Mouse (Mus musculus) frontal cortex, postnatal 10 days (tissue): Measurements from ENCODE around the gene Rsph1.
"Not testable (repeated sequence)": the region's sequence is repeated elsewhere in the genome, so short reads cannot be mapped to it uniquely, and the experiment has no call there.

ENCODE experiments used
- DNase-seq, 2 experiments: peaks; one replicate each; pipeline ENCODE4 v3.0.0; 2022; ENCODE audit warnings: low spot score in 2 of 2, mixed read lengths in 1 of 2

The Rsph1 gene

GRCm38 (mm10) chr17:31277931-31278330 is 748 bp upstream of the Rsph1 start:
- no peak for DNase-seq

- peak in 1 of 2 experiments; percentile 49 for DNase-seq
Measured at GRCm38 (mm10) chr17:31276207-31276921, 819 bp downstream of the Rsph1 start.

DNA sequence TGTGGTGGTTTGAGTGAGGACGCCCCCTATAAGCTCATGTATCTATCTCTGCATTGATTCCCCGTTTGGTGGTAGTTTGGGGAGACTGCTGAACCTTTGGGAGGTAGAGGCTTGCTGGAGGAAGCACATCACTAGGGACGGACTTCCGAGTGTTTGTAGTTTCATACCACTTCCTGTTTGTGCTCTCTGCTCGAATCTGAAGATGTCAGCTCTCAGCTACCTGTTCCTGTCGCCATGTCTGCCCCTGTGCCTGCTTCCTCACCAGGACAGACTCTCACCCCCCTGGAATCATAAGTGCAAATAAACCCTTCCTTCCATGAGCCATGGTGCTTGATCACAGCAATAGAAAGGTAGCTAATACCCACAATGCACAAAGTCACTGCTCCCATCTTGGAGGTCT is 2.0 kb downstream of the Rsph1 start:
- no peak for DNase-seq

DNA sequence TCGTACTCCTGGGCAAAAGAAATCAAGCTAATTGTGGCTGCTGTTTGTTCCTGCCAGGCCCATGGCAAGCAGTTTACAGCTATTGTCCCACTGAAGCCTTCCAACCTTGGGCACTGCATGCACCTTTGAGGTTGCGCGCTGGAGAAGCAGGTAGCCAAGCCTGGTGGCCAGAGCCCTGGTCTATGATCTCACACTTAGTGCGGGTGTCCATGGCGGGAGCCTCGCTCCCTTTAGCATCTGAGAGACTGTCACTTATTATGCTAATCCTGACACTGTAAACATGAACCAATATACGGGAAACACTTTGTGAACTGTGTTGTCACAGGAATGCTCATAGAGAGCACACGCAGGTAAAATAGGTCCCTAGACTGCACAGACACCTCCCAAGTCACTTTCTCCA is 3.6 kb downstream of the Rsph1 start:
- DNase-seq: no peak

DNA sequence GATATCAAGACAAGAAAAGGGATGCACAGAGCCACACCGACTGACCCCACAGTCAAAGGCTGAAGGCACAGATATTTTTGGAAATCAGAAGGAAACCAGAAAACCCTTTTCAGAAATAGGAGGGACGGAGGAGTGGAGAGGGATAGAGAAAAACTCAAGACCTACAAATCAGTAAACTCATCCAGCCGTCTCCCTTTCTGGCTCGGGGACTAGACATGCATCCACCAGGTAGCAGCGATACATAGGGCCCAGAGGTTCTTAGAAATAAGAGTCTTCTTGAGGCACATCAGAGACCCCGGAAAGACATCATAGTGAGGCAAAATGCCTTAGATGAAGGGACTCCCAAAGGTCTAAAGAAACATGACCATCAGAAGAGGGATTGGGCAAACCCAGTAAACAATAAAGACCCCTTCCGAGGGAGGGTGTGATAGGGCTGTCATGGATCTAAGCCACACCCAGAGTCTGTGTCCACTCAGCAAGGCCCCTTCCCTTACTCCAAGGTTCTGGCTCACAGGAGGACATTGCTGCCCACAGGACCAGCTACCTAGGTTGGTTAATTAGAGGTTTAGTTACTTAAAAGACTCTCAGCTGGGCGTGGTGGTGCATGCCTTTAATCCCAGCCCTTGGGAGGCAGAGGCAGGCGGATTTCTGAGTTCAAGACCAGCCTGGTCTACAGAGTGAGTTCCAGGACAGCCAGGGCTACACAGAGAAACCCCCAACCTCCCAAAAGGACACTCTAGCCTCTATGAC is 4.6 kb downstream of the Rsph1 start:
- DNase-seq: no peak

GRCm38 (mm10) chr17:31271136-31271851 is 5.9 kb downstream of the Rsph1 start:
- DNase-seq: no peak

DNA sequence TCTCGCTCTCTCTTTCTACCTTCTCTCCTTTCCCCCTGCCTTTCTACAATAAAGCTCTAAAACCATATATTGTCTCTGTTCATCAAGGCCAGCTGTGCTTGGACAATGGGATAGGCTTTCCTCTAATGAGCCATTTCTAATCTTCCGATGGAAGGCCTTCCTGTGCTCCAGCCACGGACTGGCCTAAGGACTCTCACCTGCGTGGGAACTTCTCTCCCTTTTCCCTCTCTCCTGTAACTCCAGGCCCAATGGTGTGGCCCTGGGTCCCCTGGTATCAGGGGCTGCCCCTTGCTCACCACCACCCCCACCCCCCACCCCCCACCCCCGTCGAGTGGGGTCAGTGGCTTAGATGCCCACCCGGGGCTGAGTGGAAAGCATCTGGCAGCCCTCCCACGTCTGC is 6.4 kb downstream of the Rsph1 start:
- not testable (repeated sequence) for DNase-seq

- peak in 1 of 2 experiments; percentile 8 for DNase-seq
Measured at GRCm38 (mm10) chr17:31270246-31270645, 6.9 kb downstream of the Rsph1 start.

- peak in 1 of 2 experiments; percentile 3 for DNase-seq
Measured at GRCm38 (mm10) chr17:31269761-31270160, 7.4 kb downstream of the Rsph1 start.

- DNase-seq: peak in 1 of 2 experiments; percentile 5
Measured at GRCm38 (mm10) chr17:31268016-31268415, 9.2 kb downstream of the Rsph1 start.

DNA sequence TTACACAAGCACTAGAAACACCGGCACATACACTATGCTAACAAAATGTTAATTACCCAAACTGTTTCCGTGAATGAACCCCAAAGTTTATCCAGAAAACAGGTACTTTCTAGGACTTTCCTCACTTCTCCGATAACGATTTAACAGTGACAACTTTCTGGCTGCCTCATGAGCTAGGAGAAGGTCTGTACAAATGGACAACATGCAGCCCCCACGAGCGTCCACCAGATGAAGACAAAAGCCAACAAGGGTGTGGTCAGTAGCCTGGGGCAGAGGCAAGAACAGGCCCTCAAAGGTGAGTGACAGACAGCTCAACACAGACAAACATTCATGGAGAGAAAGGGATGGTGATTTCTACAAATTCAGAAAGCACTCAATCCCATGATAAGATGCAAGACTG is 9.6 kb downstream of the Rsph1 start:
- DNase-seq: peak in 1 of 2 experiments; percentile 4

DNA sequence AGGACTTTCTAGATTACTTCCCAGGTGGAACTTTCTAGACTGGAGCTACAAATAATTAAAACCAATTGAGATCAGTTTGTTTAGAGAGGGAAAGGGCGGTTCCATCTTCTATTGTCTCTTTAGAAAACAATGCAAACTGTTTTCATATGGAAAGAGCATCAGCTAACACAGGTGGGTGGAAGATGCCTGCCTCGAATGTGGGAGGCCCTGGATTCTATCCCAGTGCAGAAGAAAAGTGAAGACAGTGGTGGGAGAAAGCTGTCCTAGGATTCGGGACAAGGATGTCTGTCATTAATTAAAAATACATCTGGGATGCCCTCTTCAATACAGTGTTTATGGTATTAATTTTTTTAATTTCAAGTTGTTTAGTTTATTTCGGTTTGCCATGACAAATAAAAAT is 10.0 kb downstream of the Rsph1 start:
- peak in 1 of 2 experiments; percentile 4 for DNase-seq

DNA sequence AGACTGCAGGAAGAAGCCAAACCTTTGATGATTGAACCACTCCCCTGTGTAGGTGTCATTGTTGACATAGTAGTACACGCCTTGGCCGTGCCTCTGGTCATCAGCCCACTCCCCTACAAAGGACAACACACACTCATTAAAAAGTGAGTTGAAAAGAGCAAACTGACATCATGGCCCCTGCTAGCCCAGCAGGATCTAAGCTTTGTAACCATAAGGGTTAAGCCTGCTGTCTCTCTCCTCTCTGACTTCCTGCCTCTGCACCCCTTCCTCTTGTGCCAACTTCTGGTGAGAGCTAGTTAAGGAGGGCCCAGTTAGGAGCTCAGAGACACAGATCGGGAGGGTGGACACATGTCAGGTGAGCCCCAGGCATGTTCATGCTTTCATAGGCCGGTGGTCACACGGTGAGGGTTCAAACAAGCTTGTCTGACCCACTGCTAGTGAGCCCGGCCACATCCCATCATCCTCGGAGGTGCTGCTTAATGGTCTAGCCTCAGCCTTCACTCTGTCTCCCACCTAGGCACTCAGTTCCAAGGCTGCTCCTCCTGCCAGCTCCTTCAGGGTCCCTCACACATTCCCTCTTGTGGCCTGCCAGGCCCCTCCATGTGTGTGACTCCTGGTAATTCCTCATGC is 10.7 kb downstream of the Rsph1 start:
- no peak for DNase-seq

DNA sequence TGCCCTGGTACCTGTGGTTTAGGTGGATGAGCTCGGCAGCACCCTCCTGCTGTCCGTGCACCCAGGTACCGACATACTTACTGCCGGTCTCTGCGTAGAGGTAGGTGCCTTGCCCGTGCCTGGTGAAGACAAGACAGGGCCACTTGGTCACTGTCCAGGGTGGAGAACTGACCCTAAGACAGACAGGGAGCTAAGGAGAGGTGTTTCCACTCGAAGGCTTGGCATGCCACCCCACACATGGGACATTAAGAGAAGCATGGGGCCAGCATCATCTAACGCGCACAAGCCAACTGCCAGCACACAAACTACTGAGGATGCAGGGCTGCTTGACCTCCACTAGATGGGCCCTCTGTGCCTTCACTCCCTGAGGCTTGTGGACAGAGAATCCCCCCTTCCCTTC is 11.4 kb downstream of the Rsph1 start:
- no peak for DNase-seq

- DNase-seq: no peak
Measured at GRCm38 (mm10) chr17:31265171-31265572, 12.0 kb downstream of the Rsph1 start.

GRCm38 (mm10) chr17:31264372-31264771 is 12.8 kb downstream of the Rsph1 start:
- DNase-seq: no peak

DNA sequence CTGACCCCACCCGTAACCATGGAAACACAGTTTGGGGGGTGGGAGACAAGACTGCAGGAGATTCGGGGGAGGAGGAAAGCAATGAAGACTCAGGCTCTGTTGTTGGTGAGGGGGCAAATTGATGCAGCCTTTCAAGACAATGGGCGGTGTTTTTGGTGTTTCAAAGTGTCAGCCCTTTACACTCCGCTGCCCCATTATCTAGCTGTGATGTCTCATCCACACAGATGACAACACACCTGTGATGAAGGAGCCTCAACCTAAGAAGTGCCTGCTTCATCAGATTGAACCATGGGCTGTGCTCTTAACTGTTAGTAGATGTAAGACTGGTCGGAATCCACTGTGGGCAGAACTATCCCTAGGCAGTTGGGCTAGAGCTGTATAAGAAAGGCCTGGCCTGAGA is 13.4 kb downstream of the Rsph1 start:
- DNase-seq: no peak

- no peak for DNase-seq
Measured at GRCm38 (mm10) chr17:31262715-31263114, 14.5 kb downstream of the Rsph1 start.

DNA sequence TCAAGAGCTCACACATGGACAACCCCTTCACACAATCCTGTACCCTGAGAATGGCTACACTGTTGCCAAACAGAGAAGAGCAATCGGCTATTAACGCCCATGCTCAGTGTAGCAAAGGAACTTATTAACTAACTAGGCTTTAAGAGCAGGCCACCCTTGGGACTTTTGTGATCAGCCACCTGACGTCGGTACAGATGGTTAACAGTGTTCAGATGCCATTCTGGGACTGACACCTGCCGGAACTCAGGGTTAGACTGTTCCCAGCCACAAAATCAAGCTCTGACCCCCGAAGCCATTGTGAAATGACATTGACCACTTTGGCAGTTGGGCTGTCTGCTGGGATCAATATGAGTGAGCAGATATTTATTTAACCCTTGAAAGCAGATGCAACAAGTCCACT is 15.8 kb downstream of the Rsph1 start:
- DNase-seq: no peak

DNA sequence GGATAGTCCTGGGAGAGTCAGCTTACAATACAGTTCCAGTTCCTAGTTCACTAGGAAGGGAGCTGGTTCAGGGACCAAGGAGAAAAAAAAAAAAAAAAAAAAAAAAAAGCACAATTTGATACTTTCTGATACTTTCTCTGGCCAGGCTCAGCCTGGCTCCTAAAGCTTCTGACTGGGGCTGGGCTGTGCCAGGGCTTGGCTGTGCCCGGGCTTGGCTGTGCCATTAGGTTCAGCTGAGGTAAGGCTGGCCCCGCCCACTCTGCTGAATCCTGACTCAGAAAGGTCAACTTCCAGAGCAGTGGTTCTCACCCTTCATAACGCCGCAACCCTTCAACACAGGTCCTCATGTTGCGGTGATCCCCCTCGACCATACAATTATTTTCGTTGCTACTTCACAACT is 16.8 kb downstream of the Rsph1 start:
- no peak for DNase-seq

- DNase-seq: no peak
Measured at GRCm38 (mm10) chr17:31259825-31260224, 17.4 kb downstream of the Rsph1 start.

DNA sequence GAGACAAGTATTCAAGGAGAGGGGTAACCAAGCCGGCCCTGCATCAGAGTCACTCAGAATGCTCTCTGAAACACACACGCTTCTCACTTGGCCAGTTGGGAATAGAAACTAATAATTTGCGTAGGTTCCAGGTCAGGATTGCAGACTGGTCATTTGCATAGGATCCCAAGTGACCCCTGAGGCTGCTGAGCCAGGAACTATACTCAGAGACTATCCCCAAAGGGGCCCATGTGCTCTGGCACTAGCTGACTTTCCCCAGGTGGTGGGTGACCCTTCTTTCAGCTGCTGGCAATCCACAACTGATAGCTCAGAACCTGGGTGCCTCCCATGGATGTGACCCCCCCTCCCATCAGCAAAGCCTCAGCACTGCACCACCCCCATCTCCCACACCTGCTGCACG is 18.0 kb downstream of the Rsph1 start:
- DNase-seq: no peak
